Mouse (Mus musculus) hindbrain, embryonic 11.5 days (tissue): ENCODE measurements around the gene Fes. TPM values are rescaled to one million over a fixed set of nuclear protein-coding genes. Genes with fewer than 3 reads are reported as not detected.

ENCODE experiments used
- polyA plus RNA-seq: library from polyadenylated mRNA; unstranded; fragments of >200 nt; fragmentation: Nextera tagmentation; extraction: Ambion mirVana; gene quantifications from 2 replicates; pipeline ENCODE4 v1.2.1, GENCODE M21; 2014

Fes gene
- polyA plus RNA-seq, 1 experiment from 2014 or later = 9.5 TPM

Other genes with a start within 250 kb of the Fes start
- 10.5 and 15.6 TPM in 2 replicates for gene Sema4b, start 201.1 kb downstream of the Fes start, polyA plus RNA-seq
- gene Cib1, start 155.1 kb downstream of the Fes start, polyA plus RNA-seq = 58.9 and 61.7 TPM in 2 replicates
- gene Gdpgp1, start 155.1 kb downstream of the Fes start, polyA plus RNA-seq = 5.0 and 5.6 TPM in 2 replicates
- 1.1 and 1.4 TPM in 2 replicates for gene Ttll13, start 141.6 kb downstream of the Fes start, polyA plus RNA-seq
- 49.5 and 51.6 TPM in 2 replicates for gene Ngrn, start 126.7 kb downstream of the Fes start, polyA plus RNA-seq
- gene Vps33b, start 118.3 kb downstream of the Fes start, polyA plus RNA-seq = 16.6 and 25.2 TPM in 2 replicates
- 182 and 190 TPM in 2 replicates for gene Prc1, start 93.5 kb downstream of the Fes start, polyA plus RNA-seq
- gene Rccd1, start 63.5 kb downstream of the Fes start, polyA plus RNA-seq = 10.1 and 11.7 TPM in 2 replicates
- 23.4 and 30.4 TPM in 2 replicates for gene Unc45a, start 46.9 kb downstream of the Fes start, polyA plus RNA-seq
- 18.4 and 25.3 TPM in 2 replicates for gene Hddc3, start 44.8 kb downstream of the Fes start, polyA plus RNA-seq
- 7.7 and 9.8 TPM in 2 replicates for gene Man2a2, start 16.6 kb downstream of the Fes start, polyA plus RNA-seq
- 3.4 and 4.1 TPM in 2 replicates for gene Furin, start 17.5 kb upstream of the Fes start, polyA plus RNA-seq
- 33.7 and 34.0 TPM in 2 replicates for gene Blm, start 147.2 kb upstream of the Fes start, polyA plus RNA-seq